Mouse (Mus musculus): ENCODE data around the gene BC052040.

Gene BC052040

GRCm38 (mm10) chr2:115702610-115703009 lies 121.1 kb downstream of the BC052040 start:
- DNase-seq (ENCODE audit: low spot score in 2 of 2): no peak

GRCm38 (mm10) chr2:115717535-115717934 lies 136.0 kb downstream of the BC052040 start:
- no peak for DNase-seq (ENCODE audit: low spot score in 2 of 2)

DNA sequence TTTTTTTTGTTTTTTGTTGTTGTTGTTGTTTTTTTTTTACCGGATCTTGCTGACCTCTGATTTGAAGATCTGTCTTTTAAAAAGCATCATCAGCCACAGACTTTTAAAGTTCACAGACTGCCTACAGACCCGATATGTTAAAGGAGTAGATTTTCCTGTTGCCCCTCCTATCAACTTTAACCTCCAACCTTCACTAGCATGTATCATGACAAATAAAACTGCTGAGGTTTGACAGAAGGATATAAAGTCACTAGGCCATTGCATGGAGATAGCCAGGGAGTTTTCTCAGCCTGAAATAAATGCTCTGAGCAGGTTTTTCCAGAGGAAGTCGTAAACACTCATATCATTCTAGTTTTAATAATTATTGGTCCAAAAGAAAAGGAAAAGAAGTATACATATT lies 136.5 kb downstream of the BC052040 start:
- DNase-seq (ENCODE audit: low spot score in 2 of 2): no peak

- no peak for DNase-seq (ENCODE audit: low spot score in 2 of 2)
Observed at GRCm38 (mm10) chr2:115723452-115723851, 141.9 kb downstream of the BC052040 start.

DNA sequence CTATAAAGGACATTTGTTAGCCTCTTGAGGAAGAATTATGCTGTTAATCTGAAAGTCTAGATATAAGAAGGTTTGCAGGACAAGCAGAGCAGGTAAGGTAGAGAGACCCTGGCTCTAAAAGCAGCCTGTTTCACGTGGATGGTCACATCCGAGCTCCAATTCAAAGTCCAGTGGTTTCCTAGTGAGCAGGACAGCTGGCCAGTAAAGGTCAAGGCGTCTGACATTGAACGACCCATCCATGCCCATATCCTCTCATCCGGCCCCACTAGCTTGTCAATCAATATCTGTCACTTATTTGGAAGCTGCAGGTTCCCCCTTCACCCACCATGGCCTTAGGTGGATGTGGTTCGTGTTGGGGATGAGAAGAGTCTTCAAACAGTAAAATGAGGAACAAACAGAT lies 142.7 kb downstream of the BC052040 start:
- DNase-seq (ENCODE audit: low spot score in 2 of 2): no peak

GRCm38 (mm10) chr2:115724726-115725125 lies 143.2 kb downstream of the BC052040 start:
- DNase-seq (ENCODE audit: low spot score in 2 of 2): no peak

- DNase-seq (ENCODE audit: low spot score in 2 of 2): peak in 1 of 2 experiments; percentile 45
Observed at GRCm38 (mm10) chr2:115725503-115725902, 144.0 kb downstream of the BC052040 start.

DNA sequence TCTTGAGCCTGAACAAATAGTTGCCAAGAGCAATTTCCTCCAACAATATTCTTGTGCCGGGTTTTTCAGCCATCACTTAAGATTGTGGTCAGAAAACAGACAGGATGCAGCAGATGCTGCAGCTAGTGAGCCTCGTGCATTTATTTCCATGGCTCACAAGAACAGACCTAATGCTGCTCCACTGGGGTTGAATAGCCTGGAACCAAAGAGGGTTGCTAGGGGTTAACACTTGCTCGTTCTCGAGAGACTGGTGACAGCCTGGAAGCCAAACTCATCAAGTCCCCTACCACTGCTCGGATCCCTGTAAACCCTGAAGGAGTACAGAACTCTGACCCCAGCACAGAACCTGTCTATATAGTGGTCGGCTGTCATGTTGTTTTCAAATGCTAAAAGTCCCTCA lies 144.4 kb downstream of the BC052040 start:
- no peak for DNase-seq (ENCODE audit: low spot score in 2 of 2)

DNA sequence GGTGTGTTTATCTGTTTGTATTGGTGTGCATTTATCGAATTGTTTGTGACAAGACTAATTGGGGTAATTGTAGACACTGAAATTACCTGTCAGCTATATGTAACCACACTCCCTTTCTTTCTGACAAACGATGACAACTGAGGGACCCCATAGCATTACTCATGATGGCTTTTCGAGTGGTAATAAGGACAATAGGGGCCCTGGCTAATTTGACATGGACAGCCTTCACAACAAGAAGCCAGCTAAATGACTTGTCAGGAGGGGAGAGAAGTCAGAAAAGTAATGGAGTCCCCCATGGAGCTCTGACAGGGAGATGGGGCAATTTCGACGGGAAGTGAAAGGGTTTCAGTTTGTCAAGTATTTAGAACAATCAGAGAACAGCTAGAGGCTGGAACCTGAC lies 145.3 kb downstream of the BC052040 start:
- DNase-seq (ENCODE audit: low spot score in 2 of 2): no peak

GRCm38 (mm10) chr2:115728627-115729026 lies 147.1 kb downstream of the BC052040 start:
- DNase-seq (ENCODE audit: low spot score in 2 of 2): no peak

DNA sequence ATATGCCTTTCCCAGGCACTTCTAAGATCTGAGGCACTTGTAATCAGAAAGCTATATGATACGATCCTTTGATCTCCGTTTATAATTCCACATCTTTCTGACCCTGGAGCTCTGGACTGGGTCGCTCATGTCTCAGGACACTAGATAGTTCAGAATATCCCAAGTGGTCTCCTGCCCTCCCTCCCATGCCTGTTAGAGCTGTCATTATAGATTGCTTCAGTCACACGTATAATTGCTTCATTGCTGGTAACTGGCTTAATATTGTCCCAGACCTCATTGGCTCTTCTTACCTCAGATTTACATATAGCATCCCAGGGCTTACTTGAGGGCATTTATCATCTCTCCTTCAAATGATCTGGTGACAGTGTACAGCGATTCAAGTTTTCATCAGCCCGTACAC lies 149.0 kb downstream of the BC052040 start:
- no peak for DNase-seq (ENCODE audit: low spot score in 2 of 2)

DNA sequence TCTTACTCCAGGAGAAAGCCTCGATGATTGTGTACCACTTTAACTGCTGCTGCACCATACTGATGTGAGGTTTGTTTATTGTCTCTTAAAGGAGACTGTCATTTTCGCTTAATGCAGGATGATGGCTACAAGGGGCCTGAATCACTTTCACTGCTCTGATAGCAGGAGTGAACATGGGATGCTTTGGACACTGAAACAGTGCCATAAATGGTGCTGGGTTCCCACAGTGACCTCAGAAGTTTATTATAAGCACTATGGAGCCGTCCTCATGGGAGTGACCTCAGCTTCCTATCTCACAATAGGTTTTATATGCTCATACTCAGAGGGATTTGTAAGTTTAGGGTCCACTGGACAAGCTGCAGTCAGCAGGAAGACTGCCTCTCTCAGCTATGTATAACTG lies 149.7 kb downstream of the BC052040 start:
- no peak for DNase-seq (ENCODE audit: low spot score in 2 of 2)

DNA sequence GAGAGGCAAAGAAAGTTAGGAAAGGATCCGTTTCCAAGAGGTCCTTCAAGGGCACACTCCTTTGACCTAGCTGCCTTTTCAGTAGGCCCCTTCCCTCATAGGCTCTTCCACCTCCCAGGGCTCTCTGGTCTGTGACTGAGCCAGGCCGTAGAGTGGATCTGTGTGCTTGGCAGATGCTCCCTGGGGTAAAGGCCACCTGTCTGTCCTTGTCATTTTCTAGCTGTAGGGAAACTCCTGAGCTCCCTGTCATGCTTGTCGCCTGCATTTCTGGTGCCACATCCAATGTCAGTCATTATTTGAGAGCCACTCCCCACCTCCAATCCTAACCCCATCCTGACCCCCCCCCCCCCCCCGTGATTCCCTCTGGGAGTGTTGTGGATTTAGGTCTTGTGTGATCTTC lies 151.1 kb downstream of the BC052040 start:
- DNase-seq (ENCODE audit: low spot score in 2 of 2): no peak

DNA sequence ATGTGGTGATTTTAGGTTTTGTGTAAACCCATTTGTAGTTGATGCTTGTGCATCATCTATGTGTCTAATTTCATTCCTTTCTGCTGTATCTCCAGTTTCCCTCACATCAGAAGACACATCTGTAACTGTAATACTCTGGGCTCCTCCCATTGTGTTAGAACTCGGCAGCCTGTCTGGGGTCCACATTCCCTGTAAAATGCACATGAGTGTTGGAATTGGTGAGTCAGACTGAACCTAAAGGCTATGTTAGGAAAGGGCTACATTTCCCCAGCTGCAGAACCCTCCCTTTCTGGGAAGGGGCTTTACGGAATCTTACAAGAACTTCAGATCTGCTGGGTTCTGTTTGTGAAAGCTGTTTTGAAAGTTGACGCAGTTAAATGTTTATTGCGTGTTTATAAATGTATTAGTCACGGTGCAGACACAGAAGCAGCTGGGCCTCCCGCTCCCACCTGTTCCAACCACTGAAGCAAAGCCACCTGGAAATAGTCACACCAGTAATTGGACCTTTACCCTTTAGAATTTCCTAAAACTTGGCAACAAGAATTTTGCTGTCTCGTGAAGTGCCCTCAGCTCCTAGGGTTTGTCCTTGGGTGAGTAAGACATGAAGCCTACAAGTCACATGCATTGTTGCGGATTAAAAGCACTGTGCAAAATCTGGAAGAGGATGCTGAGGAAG lies 151.6 kb downstream of the BC052040 start:
- no peak for DNase-seq (ENCODE audit: low spot score in 2 of 2)

DNA sequence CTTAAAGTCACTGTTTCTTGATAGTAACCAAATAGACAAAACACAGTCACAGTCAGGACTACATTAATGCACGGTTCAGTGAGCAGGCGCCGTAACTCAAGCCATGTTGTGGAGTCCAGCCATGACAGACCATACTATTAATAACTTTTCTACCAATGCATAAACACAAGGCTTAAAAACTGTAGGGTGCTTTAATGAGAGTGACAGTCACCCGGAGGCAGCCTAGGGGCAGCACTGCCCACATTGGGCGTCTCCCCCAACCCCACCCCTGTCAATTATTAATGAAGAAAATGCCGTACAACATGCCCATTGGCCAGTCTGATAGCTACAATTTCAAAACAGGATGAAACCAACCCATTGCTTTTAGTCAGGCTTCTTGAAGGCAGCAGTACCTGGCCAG lies 153.3 kb downstream of the BC052040 start:
- no peak for DNase-seq (ENCODE audit: low spot score in 2 of 2)

- DNase-seq (ENCODE audit: low spot score in 2 of 2): no peak
Observed at GRCm38 (mm10) chr2:115736416-115736815, 154.9 kb downstream of the BC052040 start.

GRCm38 (mm10) chr2:115737966-115738365 lies 156.4 kb downstream of the BC052040 start:
- DNase-seq (ENCODE audit: low spot score in 2 of 2): no peak

GRCm38 (mm10) chr2:115742061-115742460 lies 160.5 kb downstream of the BC052040 start:
- DNase-seq (ENCODE audit: low spot score in 2 of 2): peak in 1 of 2 experiments; percentile 6

- no peak for DNase-seq (ENCODE audit: low spot score in 2 of 2)
Observed at GRCm38 (mm10) chr2:115747639-115748038, 166.1 kb downstream of the BC052040 start.

DNA sequence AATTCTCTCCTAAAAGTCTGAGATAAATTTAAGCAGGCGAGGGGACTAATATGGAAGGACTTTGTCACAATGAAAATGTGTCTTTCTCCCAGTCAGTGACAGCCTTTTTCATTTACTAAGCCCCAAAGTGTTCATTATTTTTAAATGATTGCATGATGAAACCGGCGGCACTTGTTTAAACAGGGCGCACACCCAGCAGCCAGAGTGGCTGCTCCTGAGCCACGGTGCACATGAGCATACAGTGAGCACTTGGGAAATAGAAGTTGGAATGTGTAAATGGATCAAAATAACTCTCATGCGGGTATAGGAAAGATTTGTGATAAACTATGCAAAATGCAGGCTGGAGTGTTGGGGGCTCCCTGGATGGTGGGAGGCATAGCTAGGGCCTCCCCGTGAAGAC lies 169.7 kb downstream of the BC052040 start:
- DNase-seq (ENCODE audit: low spot score in 2 of 2): no peak

DNA sequence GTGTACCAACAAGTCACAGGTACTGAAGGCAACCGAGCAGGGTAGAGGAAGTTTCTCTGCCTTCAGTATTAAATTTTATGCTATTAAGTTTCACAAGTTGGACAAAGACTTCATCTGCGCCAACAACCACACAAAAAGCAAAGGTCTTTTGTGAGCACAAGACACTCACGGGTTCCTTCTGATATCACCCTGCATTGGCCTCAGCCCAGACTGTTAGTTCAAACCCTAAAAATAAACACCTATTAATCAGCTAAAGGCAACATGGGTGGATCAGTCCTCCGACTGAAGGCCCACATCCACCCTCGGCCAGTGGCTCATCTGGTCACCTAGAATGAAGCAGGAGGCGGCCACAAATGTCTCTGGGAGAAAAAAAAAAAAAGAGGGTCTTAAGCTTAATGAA lies 176.2 kb downstream of the BC052040 start:
- no peak for DNase-seq (ENCODE audit: low spot score in 2 of 2)

GRCm38 (mm10) chr2:115758542-115758941 lies 177.0 kb downstream of the BC052040 start:
- no peak for DNase-seq (ENCODE audit: low spot score in 2 of 2)

DNA sequence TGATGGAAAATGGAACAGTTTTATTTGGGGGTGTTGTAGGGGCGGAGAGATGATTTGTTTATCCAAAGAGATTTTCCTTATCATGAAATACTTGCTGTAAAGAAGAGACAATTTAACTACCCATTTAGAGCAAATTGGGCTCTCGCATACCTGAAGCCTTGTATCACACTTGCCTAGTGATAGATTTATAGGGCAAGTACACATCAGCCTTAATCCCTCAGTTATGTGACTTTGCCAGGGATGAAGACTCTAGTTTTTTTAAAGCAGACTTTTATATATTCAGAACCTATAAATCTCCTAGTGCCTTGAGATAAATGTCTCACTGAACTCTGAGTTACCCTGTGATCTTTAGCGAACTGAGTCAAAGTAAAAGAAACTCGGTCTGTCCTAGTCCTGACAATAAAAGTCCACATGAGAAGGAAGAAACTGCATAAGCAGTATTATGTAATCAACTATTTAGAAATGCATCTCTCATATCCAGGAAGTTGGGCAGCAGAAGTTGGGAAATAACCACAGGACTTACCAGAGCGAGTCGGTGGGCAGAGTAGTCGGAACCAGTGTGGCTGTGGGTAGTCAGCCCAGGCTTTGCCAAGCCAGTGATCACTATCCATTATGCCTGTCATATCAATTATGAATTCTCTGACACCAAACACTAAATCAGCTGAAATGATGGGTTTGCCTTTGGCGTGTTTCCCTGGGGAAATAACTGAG lies 183.2 kb downstream of the BC052040 start:
- DNase-seq (ENCODE audit: low spot score in 2 of 2): no peak

Data from left cerebral cortex, adult 9 months (tissue).